Mouse (Mus musculus) cerebellum, adult 2 months (tissue): ENCODE results near the gene Olfr30. TPM values are rescaled to one million over a fixed set of nuclear protein-coding genes. Genes with fewer than 3 reads are reported as not detected.

Experiments used
- DNase-seq, 2 experiments: peaks; one replicate each; pipeline ENCODE4 v3.0.0; 2021
- H3K27ac ChIP-seq: fragments of 200-500 bp; 2 replicates; pipeline ENCODE4 v1.5.1; 2012; ENCODE audit warnings: low read length, control low read depth, inconsistent platforms; ENCODE audit not compliant: insufficient read depth
- H3K27me3 ChIP-seq: fragments of 200-500 bp; 2 replicates; pipeline ENCODE4 v1.6.1; 2012; ENCODE audit warnings: inconsistent platforms, mild to moderate bottlenecking, low read length, moderate library complexity; ENCODE audit not compliant: control insufficient read depth, insufficient read depth
- H3K4me1 ChIP-seq: fragments of 200-500 bp; 2 replicates; pipeline ENCODE4 v1.6.1; 2011; ENCODE audit warnings: low read length; ENCODE audit not compliant: control insufficient read depth, insufficient read depth
- H3K4me3 ChIP-seq: fragments of 200-500 bp; replicated peaks from 2 replicates; pipeline ENCODE3; 2011; ENCODE audit warnings: mild to moderate bottlenecking, low read depth, low read length, control low read depth; ENCODE audit not compliant: insufficient read depth
- CTCF ChIP-seq: fragments of 200-500 bp; IDR thresholded peaks from 2 replicates; pipeline ENCODE4 v1.5.1; 2011; ENCODE audit warnings: low read depth, mild to moderate bottlenecking, control low read depth, low read length, moderate library complexity, borderline replicate concordance; ENCODE audit not compliant: insufficient read depth
- POLR2A ChIP-seq: fragments of 200-500 bp; IDR thresholded peaks from 2 replicates; pipeline ENCODE4 v1.6.1; 2011; ENCODE audit warnings: low read length, control low read depth, borderline replicate concordance; ENCODE audit not compliant: insufficient read depth
- WGBS: fragments of 180-500 bp; shearing (Covaris S2); methylation state at CpG from one replicate; pipeline ENCODE4 v1.1.7; 2018; 5-methylcytosine and 5-hydroxymethylcytosine counted together
- polyA plus RNA-seq: library from polyadenylated mRNA; depleted of rRNA; stranded (reverse); fragments of >200 nt; gene quantifications from 2 replicates; pipeline ENCODE4 v1.2.3, GENCODE M21; 2012; rRNA removed

Gene Olfr30
- polyA plus RNA-seq, 1 experiment = not detected

- DNase-seq = no peak
- TF ChIP-seq CTCF (no peak), POLR2A (no peak)
- Histone ChIP-seq H3K4me1 (no peaks in the 10 kb centered on the region), H3K4me3 (no peak within 1 kb of the TSS), H3K27ac (no peak within 1 kb of the TSS), H3K27me3 (no peaks in the 10 kb centered on the region; the same call in 1 of the 2 replicates)
- 81% methylated on average over 3 of the region's 3 CpGs for WGBS
Observed at GRCm38 (mm10) chr11:58432259-58432658, 29.8 kb downstream of the Olfr30 start, which contains the start of gene Gm12253. Gene Gm12253 (plus strand): TSS chr11:58432559.

- no peak for DNase-seq
- 78% methylated on average over 1 of the region's 1 CpGs for WGBS
- Histone ChIP-seq H3K4me1 (no peaks in the 10 kb centered on the region), H3K27ac (no peak within 1 kb of the TSS), H3K27me3 (no peaks in the 10 kb centered on the region), H3K4me3 (no peak within 1 kb of the TSS)
- TF ChIP-seq POLR2A = no peak
- no peak for TF ChIP-seq CTCF
Observed at GRCm38 (mm10) chr11:58420815-58421214, 41.3 kb downstream of the Olfr30 start, which contains the start of gene 1810065E05Rik. Gene 1810065E05Rik (plus strand): TSS chr11:58421111.

- Histone ChIP-seq H3K4me1 (no peaks in the 10 kb centered on the region), H3K27me3 (no peaks in the 10 kb centered on the region), H3K27ac (no peak overlapping the region), H3K4me3 (no peak overlapping the region)
- 87% methylated on average over 3 of the region's 3 CpGs for WGBS
- DNase-seq = no peak
- TF ChIP-seq POLR2A (no peak), CTCF (no peak)
Observed at GRCm38 (mm10) chr11:58418336-58418735, 43.7 kb downstream of the Olfr30 start.

- H3K4me3 ChIP-seq = no peak overlapping the region
- WGBS = 18% methylated on average over 3 of the region's 3 CpGs
- peak in 1 of 2 experiments; percentile 6 for DNase-seq
- H3K27ac ChIP-seq = no peak overlapping the region
- H3K27me3 ChIP-seq = no peaks in the 10 kb centered on the region
- H3K4me1 ChIP-seq = no peaks in the 10 kb centered on the region
- TF ChIP-seq CTCF = no peak
- no peak for TF ChIP-seq POLR2A
Observed at GRCm38 (mm10) chr11:58408066-58408465, 54.0 kb downstream of the Olfr30 start.

Other genes with a start within 250 kb of the Olfr30 start
- 0.06 TPM in 1 of 2 replicates, not detected in the other for gene 4930438A08Rik, start 187.5 kb downstream of the Olfr30 start, polyA plus RNA-seq
- 74.5 and 81.1 TPM in 2 replicates for gene Zfp692, start 155.2 kb downstream of the Olfr30 start, polyA plus RNA-seq
- 45.5 and 45.9 TPM in 2 replicates for gene Zfp672, start 131.9 kb downstream of the Olfr30 start, polyA plus RNA-seq
- gene Sh3bp5l, start 131.5 kb downstream of the Olfr30 start, polyA plus RNA-seq = 63.3 and 64.5 TPM in 2 replicates
- 0.08 and 0.10 TPM in 2 replicates for gene Lypd8, start 83.2 kb downstream of the Olfr30 start, polyA plus RNA-seq
- gene 1810065E05Rik, start 41.2 kb downstream of the Olfr30 start, polyA plus RNA-seq = not detected in 2 replicates
- gene Gm12253, start 29.7 kb downstream of the Olfr30 start, polyA plus RNA-seq = not detected in 2 replicates
- not detected in 2 replicates for gene Lypd9, start 9.3 kb downstream of the Olfr30 start, polyA plus RNA-seq
- not detected in 2 replicates for gene Olfr332, start 30.3 kb upstream of the Olfr30 start, polyA plus RNA-seq
- not detected in 2 replicates for gene Olfr331, start 40.3 kb upstream of the Olfr30 start, polyA plus RNA-seq
- not detected in 2 replicates for gene Olfr330, start 72.6 kb upstream of the Olfr30 start, polyA plus RNA-seq
- not detected in 2 replicates for gene Olfr329-ps, start 84.2 kb upstream of the Olfr30 start, polyA plus RNA-seq
- gene Olfr328, start 93.4 kb upstream of the Olfr30 start, polyA plus RNA-seq = 0.07 and 0.11 TPM in 2 replicates
- gene Olfr224, start 108.3 kb upstream of the Olfr30 start, polyA plus RNA-seq = 0.08 TPM in 1 of 2 replicates, not detected in the other
- gene Olfr325, start 115.5 kb upstream of the Olfr30 start, polyA plus RNA-seq = not detected in 2 replicates
- gene Olfr324, start 132.8 kb upstream of the Olfr30 start, polyA plus RNA-seq = not detected in 2 replicates
- gene 2210407C18Rik, start 153.8 kb upstream of the Olfr30 start, polyA plus RNA-seq = not detected in 2 replicates
- not detected in 2 replicates for gene Olfr323, start 168.2 kb upstream of the Olfr30 start, polyA plus RNA-seq
- gene Trim58, start 178.2 kb upstream of the Olfr30 start, polyA plus RNA-seq = 0.28 and 0.29 TPM in 2 replicates
- gene Olfr322, start 196.5 kb upstream of the Olfr30 start, polyA plus RNA-seq = not detected in 2 replicates
- gene Olfr320, start 218.8 kb upstream of the Olfr30 start, polyA plus RNA-seq = not detected in 2 replicates
- gene Olfr319, start 236.9 kb upstream of the Olfr30 start, polyA plus RNA-seq = not detected in 2 replicates